In genomic region chr1:50745049-50745448, GRCm38 (mm10) we compare ENCODE assay signal across 17 mouse cellular contexts.
"Had no signal": no experiment of that assay in that cellular context is flagged by ENCODE, and none has a peak within 500 bp of the region (broad histone marks: within the 10 kb centered on the region; RNA-seq: fewer than 3 reads in every experiment).

No protein-coding gene starts in this region.

- H3K4me1 ChIP-seq: kidney, embryonic 15.5 days; liver, embryonic 13.5 days; midbrain, embryonic 15.5 days; neural tube, embryonic 13.5 days; stomach, embryonic 15.5 days had no signal

- H3K4me2 ChIP-seq: kidney, embryonic 15.5 days; liver, embryonic 13.5 days; midbrain, embryonic 15.5 days; neural tube, embryonic 13.5 days; stomach, embryonic 15.5 days had no signal

- H3K27me3 ChIP-seq: kidney, embryonic 15.5 days; liver, embryonic 13.5 days; midbrain, embryonic 15.5 days; neural tube, embryonic 13.5 days; stomach, embryonic 15.5 days had no signal

- H3K36me3 ChIP-seq: kidney, embryonic 15.5 days; liver, embryonic 13.5 days; midbrain, embryonic 15.5 days; neural tube, embryonic 13.5 days; stomach, embryonic 15.5 days had no signal

- H3K9ac ChIP-seq: kidney, embryonic 15.5 days; liver, embryonic 13.5 days; midbrain, embryonic 15.5 days; neural tube, embryonic 13.5 days; stomach, embryonic 15.5 days had no signal

- ATAC-seq: midbrain, embryonic 15.5 days had no signal

- H3K27ac ChIP-seq: kidney, embryonic 15.5 days; left cerebral cortex, adult 2 months; liver, embryonic 13.5 days; midbrain, embryonic 15.5 days; neural tube, embryonic 13.5 days; stomach, embryonic 15.5 days had no signal

- H3K9me3 ChIP-seq: kidney, embryonic 15.5 days; liver, embryonic 13.5 days; midbrain, embryonic 15.5 days; neural tube, embryonic 13.5 days; stomach, embryonic 15.5 days had no signal

- DNase-seq: kidney, adult 11 months; kidney, adult 8-10 months; kidney, postnatal 10 days; layer of hippocampus, postnatal 36 days; liver, embryonic 13.5 days; lung, adult 2 months; lung, postnatal 14 days; lung, postnatal 4 days; right cerebral cortex, postnatal 25 days; spleen, adult 18-20 months; thymus, postnatal 25 days had no signal

- H3K4me3 ChIP-seq: kidney, embryonic 15.5 days; left cerebral cortex, adult 2 months; liver, embryonic 13.5 days; midbrain, embryonic 15.5 days; myocyte; neural tube, embryonic 13.5 days; stomach, embryonic 15.5 days had no signal
